Mouse (Mus musculus) thymus, postnatal 0 days (tissue): ENCODE data around the gene Fen1. TPM values are rescaled to one million over a fixed set of nuclear protein-coding genes. Genes with fewer than 3 reads are reported as not detected.

Source experiments
- DNase-seq: peaks from one replicate; pipeline ENCODE4 v3.0.0-alpha.2; 2015; ENCODE audit warnings: low spot score
- polyA plus RNA-seq: library from polyadenylated mRNA; unstranded; fragments of >200 nt; fragmentation: Nextera tagmentation; extraction: Ambion mirVana; gene quantifications from 2 replicates; pipeline ENCODE4 v1.2.1, GENCODE M21; 2015

Gene Fen1
- 127 and 136 TPM in 2 replicates for polyA plus RNA-seq

- peak; percentile 91 for DNase-seq
Observed at GRCm38 (mm10) chr19:10203848-10204615, at the start of gene Fen1, which contains the start of gene Tmem258. Gene Fen1, minus strand, starts transcription at chr19:10204169. Gene Tmem258, plus strand, starts transcription at chr19:10204014.

- no peak for DNase-seq
Observed at GRCm38 (mm10) chr19:10248128-10248527, 44.2 kb upstream of the Fen1 start.

GRCm38 (mm10) chr19:10247165-10247564, 43.2 kb upstream of the Fen1 start:
- no peak for DNase-seq

GRCm38 (mm10) chr19:10244183-10244582, 40.2 kb upstream of the Fen1 start:
- DNase-seq = peak; percentile 45

DNA sequence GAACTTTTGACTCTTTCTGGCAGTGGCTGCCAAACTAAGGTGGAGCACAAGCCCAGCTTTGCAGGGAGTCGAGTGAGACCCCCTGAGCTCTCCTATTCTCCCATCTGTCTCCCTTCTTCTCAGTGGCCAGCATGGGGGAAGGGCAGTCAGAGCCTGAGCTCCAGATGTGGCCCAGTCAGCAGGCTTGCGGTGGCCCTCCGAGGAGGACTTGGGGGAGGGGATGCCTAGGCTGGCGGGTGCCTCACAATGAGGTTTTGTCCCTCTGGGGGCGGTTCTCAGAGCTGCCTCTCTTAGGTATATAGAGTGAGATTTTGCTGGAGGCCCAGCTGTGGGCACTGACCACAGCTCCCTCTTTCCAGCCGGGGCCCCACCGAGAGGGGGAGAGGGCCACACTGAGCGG, 38.9 kb upstream of the Fen1 start:
- no peak for DNase-seq

DNA sequence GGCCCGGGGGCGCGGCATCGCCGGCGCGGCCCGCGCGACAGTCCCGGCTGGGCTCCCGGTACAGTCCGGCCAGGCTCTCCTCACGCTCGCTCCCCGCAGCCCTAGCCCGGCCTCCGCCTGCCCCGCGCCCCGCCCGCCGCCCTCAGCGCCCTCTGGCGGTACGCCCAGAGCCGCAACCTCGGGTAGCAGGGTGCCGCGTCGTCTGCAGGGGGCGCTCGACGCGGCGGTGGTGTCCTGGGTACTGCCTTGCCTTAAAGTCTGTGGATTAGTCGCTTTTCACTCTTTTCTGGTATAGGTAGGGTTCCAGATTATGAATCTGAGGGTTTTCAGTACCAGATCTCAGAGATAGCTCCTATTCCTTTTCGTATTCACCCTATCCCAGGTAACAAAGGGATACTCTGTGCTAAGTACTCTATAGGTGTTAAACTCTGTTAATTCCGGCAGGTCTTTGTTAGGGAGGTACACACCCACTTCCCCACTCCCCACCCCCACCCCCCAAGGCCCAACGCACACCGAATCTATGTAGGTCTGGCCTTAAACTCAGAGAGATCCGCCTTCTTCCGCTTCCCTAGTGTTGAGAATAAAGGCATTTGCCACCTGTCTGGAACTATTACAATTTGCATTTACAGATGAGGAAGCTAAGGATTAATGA, 36.8 kb upstream of the Fen1 start, which contains the start of gene Myrf:
TSS of gene Myrf (minus strand) at position 95 of the 652 bp plus-strand sequence.
- peak; percentile 78 for DNase-seq

DNA sequence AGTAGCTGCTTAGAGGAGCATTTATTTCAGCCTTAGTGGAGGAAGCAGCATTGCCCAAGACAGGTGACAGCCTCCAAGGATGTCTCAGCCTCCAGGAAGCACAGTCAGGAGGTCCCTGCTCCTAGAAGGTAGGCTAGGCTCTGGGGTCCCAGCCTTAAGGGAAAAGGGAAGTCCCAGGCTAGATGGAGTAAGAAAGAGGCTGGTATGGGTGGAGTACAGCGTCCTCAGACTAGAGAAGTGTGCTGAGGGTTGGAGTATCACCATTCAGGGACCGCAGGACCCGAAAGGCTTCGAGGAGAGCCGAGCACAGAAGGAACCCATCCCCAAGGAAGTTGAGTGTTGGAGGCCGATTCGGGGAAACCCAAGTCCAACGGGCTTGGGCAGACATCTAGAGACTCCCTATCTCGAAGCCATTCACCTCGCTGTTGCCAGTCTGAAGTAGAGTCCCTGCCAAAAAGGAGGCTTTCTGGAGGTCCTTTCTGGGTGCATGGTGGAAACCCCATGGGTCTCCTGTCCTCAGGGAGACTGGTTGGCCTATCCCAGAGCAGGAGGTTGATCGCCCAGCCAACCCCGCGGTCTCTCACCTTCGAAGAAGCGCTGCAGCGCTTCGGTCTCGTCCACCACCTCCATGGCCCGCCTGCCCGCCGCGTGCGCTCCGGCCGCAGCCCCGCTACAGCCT, 36.1 kb upstream of the Fen1 start:
- DNase-seq = peak; percentile 32

DNA sequence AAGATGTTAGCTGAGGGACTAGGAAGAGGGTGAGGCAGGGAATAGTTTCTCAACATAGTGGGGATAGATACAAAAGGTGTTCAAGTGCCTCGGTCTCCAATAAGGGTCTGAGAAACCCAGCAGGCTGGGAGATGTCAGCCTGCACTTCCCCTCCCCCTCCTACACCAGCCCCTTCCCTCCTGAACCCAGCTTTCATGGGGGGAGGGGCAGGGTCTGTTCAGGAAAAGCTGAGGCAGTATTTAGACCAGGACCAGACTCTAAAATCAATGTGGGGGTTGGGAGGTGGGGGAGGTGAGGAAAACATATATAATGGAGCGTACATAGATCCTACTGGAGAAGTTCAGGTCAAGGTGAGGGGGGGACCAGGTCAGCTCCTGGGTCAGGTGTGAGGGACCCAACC, 35.5 kb upstream of the Fen1 start:
- DNase-seq = no peak

DNA sequence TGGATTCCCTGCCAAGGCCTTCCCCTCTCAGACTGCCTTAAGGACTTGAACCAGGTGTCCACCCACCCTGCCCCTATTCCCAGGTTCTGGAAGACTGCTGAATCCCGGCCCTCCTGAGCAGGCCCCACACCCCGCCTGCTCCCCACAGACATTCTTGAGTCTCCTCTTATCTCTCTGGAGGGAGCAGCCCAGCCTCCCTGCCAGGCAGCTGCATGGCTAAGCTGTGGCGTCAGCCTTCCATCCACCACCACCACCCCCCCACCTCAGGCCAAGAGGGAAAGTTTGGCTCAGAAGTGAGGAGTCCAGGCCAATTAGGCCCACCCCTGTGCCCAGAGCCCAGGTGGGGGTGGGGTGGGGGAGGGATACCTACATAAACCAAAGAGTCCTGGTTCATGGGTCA, 34.5 kb upstream of the Fen1 start:
- no peak for DNase-seq

DNA sequence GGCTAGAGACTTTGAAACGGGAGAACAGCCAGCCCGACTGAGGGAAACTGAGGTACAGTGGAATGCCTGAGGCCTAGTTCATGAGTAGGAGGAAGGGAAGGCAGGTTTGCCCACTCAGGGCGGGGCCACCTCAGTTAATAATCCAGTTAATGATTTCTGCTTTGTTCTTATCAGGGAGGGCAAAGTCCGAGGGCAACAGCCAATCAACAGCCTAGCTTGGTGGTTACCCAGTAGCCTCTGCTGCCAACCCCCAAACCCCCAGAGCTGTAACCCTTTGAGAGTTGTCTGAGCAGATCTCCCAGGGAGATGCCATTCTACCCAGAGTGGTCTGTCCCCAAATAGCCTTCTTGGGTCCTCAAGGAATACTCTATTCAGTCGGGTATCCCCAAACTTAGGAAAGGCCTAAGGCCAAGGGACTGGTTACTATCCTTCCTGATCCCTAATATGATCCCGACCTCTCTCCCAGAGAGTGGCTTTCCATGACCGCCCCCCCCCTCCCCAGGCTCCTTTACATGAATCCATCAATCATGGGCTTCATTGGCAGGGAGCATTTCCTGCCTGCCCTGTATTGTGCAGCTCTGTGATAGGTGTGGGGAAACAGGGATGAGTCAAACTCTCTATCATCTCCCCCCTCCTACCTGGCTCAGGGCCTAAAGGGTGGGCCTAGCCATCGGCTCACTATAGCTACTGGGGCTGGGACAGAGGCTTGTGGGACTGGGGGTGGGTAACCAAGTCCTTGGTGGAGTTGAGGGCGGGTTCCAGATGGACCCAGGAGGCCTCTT, 32.0 kb upstream of the Fen1 start:
- DNase-seq = no peak

- no peak for DNase-seq
Observed at GRCm38 (mm10) chr19:10232327-10233017, 28.5 kb upstream of the Fen1 start.

DNA sequence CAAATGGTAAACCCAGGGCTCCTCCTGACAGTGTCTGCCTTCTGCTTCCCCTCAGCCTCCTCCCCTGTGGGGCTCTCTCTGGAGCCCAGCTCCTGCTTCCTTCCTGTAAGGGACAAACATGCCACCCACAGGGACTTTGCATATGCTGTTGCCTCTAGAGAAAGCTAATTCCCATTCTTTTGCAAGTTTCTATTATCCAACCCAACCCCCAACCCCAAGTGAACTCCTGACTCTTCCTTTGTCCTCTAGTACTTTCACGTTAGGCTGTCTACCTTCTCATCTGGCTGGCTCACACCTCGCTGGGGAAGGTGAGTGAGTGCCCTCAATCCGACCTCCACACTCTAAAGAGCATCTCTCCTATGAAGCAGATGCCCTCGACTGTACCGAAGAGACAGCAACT, 27.9 kb upstream of the Fen1 start:
- DNase-seq = no peak

GRCm38 (mm10) chr19:10231016-10231415, 27.0 kb upstream of the Fen1 start:
- DNase-seq = no peak

- DNase-seq = no peak
Observed at GRCm38 (mm10) chr19:10225767-10226166, 21.8 kb upstream of the Fen1 start.

GRCm38 (mm10) chr19:10224637-10225453, 20.9 kb upstream of the Fen1 start:
- DNase-seq = no peak

DNA sequence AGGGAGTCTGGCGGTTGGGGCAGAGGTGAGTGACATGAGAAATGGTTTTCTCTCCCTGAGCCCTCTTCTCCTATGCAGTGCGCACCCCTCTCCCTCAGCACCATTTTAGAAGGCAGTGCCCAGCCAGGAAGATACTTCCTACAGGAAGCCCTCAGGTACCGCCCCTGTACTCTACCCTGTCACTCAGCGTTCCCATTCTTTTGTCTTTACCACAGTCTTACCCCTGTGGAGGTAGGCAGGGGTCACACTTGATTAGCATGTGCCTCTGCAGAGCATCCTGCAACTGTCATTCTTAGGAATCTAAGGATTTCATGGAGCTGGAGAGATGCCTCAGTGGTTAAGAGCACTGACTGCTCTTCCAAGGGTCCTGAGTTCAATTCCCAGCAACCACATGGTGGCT, 19.6 kb upstream of the Fen1 start:
- DNase-seq = no peak

GRCm38 (mm10) chr19:10222656-10223055, 18.7 kb upstream of the Fen1 start:
- no peak for DNase-seq

DNA sequence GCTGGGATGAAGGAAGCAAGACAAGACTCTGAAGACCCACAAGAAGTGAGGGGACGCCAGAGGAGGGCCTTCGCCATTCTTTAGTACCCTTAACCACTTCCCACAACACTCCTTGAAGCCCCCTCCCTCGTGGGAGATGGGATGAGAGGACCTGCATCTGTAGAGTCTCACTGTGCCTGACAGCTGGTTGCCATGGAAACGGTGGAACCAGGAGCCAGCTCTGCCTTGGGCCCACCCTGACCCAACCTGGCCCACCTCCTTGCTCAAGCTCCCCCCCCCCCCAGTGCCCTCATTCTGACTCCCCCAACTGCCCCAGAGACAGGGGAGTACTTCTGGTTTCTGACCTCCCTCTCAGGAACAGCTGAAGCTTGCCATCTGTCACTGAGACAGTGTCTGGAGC, 17.6 kb upstream of the Fen1 start:
- no peak for DNase-seq

GRCm38 (mm10) chr19:10219593-10219992, 15.6 kb upstream of the Fen1 start:
- DNase-seq = no peak

DNA sequence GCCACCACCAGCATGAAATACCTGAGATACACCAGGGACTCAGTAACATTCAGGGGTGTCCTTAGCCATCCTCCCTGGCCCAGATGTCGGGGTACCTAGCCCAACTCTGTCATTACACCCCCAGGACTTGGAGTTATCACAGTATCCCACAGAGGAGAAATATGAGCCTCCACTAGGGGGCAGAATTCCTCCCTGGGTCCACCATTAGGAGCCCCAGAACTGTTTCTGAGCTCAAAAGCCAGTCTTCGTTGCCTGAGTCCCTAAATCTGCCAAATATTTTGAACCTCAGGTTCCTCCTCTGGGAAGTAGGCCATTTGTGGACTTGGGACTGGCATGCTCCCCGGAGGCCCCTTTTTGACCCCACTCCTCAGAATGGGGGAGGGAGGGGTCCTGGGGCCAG, 15.1 kb upstream of the Fen1 start:
- peak; percentile 49 for DNase-seq
